Mouse (Mus musculus) intestine, embryonic 16.5 days (tissue): ENCODE measurements around the gene Naa38. TPM values are rescaled to one million over a fixed set of nuclear protein-coding genes. Genes with fewer than 3 reads are reported as not detected.

Source experiments
- ATAC-seq: fragments of 200-750 bp; cut with Nextera tagmentation; 2 replicates; pipeline ENCODE4 v1.8.0; 2017; ENCODE audit warnings: moderate TSS enrichment, moderate library complexity
- H3K27ac ChIP-seq: fragments of 300-500 bp; sonication (generic); 2 replicates; pipeline ENCODE4 v1.5.1; 2014; ENCODE audit warnings: mild to moderate bottlenecking, low read length
- H3K27me3 ChIP-seq: fragments of 300-500 bp; sonication (generic); replicated peaks from 2 replicates; pipeline ENCODE4 v1.6.1; 2014; ENCODE audit warnings: low read length, control low read depth, mixed read lengths; ENCODE audit not compliant: control insufficient read depth, insufficient read depth
- H3K36me3 ChIP-seq: fragments of 300-500 bp; sonication (generic); 2 replicates; pipeline ENCODE4 v1.6.1; 2014; ENCODE audit warnings: low read length, control low read depth; ENCODE audit not compliant: control insufficient read depth, insufficient read depth
- H3K4me1 ChIP-seq: fragments of 300-500 bp; sonication (generic); 2 replicates; pipeline ENCODE4 v1.6.1; 2014; ENCODE audit warnings: low read length, control low read depth, mixed read lengths; ENCODE audit not compliant: control insufficient read depth, insufficient read depth
- H3K4me2 ChIP-seq: fragments of 300-500 bp; sonication (generic); 2 replicates; pipeline ENCODE4 v1.6.1; 2014; ENCODE audit warnings: low read depth, low read length, control low read depth
- H3K4me3 ChIP-seq: fragments of 300-500 bp; sonication (generic); 2 replicates; pipeline ENCODE4 v1.5.1; 2014; ENCODE audit warnings: mild to moderate bottlenecking, low read length
- H3K9ac ChIP-seq: fragments of 300-500 bp; sonication (generic); 2 replicates; pipeline ENCODE4 v1.6.1; 2014; ENCODE audit warnings: low read depth, low read length
- H3K9me3 ChIP-seq: fragments of 300-500 bp; sonication (generic); 2 replicates; pipeline ENCODE4 v1.6.1; 2016; ENCODE audit warnings: low read length, control low read depth; ENCODE audit not compliant: control insufficient read depth
- WGBS: fragments of 180-500 bp; shearing (Covaris S2); extraction: QIAGEN DNeasy Blood & Tissue Kit; methylation state at CpG from one replicate; pipeline ENCODE4 v1.1.7; 2014; 5-methylcytosine and 5-hydroxymethylcytosine counted together
- polyA plus RNA-seq: library from polyadenylated mRNA; unstranded; fragments of >200 nt; fragmentation: Nextera tagmentation; extraction: Ambion mirVana; gene quantifications from 2 replicates; pipeline ENCODE4 v1.2.1, GENCODE M21; 2015

The Naa38 gene
- polyA plus RNA-seq, 1 experiment from 2014 or later: 170 TPM

- Histone ChIP-seq H3K4me1 (peaks cover 56% of the 10 kb centered on the region), H3K4me3 (peak overlapping the region; percentile 65), H3K27me3 (peaks cover 4% of the 10 kb centered on the region; the same call in 1 of the 2 replicates), H3K36me3 (no peaks in the 10 kb centered on the region), H3K4me2 (peak overlapping the region; percentile 97), H3K9me3 (no peaks in the 10 kb centered on the region), H3K9ac (peak overlapping the region; percentile 75), H3K27ac (peak overlapping the region; percentile 98)
- 2% methylated on average over 4 of the region's 4 CpGs for WGBS
- ATAC-seq: no peak
These were observed 21.2 kb downstream of the Naa38 start for GRCm38 (mm10) chr11:69416509-69416908.

DNA sequence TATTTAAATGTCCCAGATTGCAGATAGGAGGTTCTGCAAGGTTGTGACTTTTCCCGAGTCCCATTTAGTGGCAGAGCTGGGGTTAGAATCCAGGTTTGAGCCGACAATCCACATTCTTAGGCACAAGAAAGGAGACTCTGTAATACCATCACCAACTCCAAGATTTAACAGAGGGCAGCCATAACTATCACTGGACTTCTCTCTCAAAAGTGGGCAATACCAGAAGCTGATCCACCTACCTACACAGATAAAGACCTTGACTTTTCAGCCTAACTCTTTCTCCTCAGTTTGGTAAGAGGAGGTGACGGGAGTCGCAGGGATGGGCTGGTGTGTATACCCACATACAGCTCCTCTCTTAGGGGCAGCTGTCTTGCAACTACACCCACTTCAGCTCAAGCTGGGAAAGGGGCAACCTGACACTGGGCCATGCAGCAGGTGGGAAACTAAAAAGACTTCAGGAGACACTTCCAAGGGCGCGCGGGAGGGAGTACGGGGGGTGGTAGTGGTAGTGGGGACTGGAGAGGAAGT lies 21.7 kb downstream of the Naa38 start:
- no peak; the same call in 1 of the 2 replicates for ATAC-seq
- H3K4me3 ChIP-seq: peak overlapping the region; percentile 65
- peak overlapping the region; percentile 98 for H3K27ac ChIP-seq
- H3K9me3 ChIP-seq: no peaks in the 10 kb centered on the region
- H3K36me3 ChIP-seq: no peaks in the 10 kb centered on the region
- WGBS: 5% methylated on average over 8 of the region's 8 CpGs
- peak overlapping the region; percentile 75 for H3K9ac ChIP-seq
- peaks cover 53% of the 10 kb centered on the region for H3K4me1 ChIP-seq
- peak overlapping the region; percentile 97 for H3K4me2 ChIP-seq
- peaks cover 6% of the 10 kb centered on the region; the same call in 1 of the 2 replicates for H3K27me3 ChIP-seq

DNA sequence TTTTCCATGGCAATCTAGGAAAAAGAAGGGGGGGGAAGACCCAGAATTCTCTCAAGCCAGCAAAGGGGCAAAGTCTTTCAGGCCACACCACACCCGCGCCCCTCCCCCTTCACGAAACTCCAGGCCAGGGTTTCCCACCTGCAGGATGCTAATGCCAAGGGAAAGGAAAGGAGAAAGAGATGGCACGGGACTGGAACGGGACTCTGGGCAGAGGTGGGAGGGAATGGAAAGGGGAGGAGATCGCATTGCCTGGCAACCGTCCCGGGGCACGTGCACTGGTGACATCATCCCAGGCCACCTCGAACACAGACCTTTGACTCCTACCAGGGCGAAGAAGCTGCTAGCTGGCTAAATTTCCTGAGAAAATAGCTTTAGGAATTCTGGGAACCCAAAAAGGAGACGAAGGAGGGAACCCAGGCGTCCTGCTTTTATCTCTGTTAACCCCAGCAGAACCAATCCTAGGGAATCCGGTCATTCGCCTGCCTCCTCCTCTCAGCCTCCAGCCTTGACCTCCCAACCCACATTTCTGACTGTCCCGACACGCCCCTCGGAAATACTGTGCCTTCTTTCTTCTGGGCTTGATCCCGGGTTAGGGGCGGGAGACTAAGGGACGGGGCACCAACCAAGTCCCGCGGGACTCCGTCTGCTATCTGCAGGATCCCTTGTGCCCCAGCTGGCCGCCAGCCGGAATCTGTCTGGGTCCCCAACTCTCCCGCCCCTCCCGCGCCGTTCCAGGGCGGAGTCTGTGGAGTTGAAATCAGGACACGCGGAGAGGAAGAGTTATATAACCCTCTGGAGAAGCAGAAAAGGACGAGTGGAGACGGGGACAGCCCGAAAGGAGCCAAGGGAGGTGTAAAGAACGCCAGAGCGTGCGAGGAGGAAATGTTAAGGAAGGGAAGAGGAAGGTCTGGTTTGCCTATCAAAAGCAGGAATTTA lies 22.4 kb downstream of the Naa38 start:
- 0% methylated on average over 39 of the region's 39 CpGs for WGBS
- Histone ChIP-seq H3K36me3 (no peaks in the 10 kb centered on the region), H3K4me1 (peaks cover 46% of the 10 kb centered on the region), H3K4me2 (peak overlapping the region; percentile 97), H3K27ac (peak overlapping the region; percentile 98), H3K9ac (peak overlapping the region; percentile 75), H3K27me3 (peaks cover 6% of the 10 kb centered on the region; the same call in 1 of the 2 replicates), H3K9me3 (no peaks in the 10 kb centered on the region), H3K4me3 (peak overlapping the region; percentile 65)
- ATAC-seq: peak; percentile 57

DNA sequence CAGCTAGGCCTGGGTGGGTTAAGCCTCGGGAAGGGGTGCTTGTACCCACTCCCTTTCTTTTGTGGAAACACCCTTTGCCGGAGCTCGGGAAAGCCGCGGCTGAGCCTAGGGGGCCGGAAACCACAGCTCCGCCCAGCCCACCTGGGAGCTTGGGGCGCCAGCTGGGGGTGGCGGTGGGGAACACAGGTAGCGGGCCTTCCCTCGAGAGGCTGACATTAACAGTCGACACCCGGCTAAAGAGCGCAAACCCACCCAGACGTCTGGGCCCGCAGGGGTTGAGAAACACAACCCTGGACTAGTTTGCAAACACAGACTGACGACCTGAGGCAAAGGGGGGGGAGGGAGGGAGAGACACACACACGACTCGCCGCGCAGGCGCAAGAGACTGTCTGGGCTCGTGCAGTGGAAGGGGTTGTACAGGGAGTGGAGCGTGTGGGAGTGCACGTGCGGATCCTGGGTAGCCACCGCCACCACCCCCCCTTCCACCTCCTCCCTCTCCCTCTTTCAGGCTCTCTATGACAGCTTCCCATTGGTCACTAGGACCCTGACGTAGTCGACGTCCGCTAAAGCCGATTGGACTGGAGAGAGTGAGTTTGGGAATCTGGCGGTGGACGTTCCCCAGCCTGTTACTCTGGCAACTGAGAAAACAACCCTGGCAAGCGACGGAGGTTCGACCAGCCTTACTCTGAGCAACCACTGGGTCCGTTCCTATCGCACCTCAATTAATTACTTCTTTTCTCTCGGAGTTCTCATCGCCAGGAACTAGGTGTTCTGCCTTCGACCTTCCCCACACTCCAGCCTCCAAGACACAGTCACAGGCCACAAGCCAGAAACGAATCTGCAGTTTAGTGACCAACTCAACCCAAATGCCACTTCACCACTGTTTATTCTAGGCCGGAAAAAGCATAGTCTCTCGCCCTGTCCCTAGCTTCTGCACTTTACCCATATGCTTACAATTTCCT lies 23.5 kb downstream of the Naa38 start:
- peaks cover 6% of the 10 kb centered on the region; the same call in 1 of the 2 replicates for H3K27me3 ChIP-seq
- H3K4me3 ChIP-seq: peak overlapping the region; percentile 65
- WGBS: under 1% methylated on average over 45 of the region's 45 CpGs
- ATAC-seq: peak; percentile 82
- H3K4me1 ChIP-seq: peaks cover 35% of the 10 kb centered on the region
- H3K9me3 ChIP-seq: no peaks in the 10 kb centered on the region
- peak overlapping the region; percentile 98 for H3K27ac ChIP-seq
- H3K4me2 ChIP-seq: peak overlapping the region; percentile 97
- H3K9ac ChIP-seq: peak overlapping the region; percentile 75
- H3K36me3 ChIP-seq: no peaks in the 10 kb centered on the region

DNA sequence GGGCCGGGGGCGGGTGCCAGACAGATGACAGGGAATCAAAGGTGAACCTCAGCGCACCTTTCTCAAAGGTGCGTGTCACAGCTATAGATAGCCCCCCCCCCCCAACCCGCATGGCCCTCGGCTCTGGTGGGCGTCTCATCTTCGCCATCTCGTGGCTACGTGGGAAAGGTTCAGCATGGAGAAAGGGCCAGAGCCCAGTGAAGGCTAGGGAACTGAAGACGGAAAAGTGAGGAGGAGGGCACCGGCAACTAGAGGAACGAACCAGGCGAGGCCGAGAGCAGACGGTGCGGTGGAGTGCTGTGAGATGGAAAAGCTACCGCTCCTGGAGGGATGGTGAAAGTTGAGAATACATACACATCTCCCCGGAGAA lies 24.1 kb downstream of the Naa38 start:
- Histone ChIP-seq H3K9me3 (no peaks in the 10 kb centered on the region), H3K36me3 (no peaks in the 10 kb centered on the region), H3K4me1 (peaks cover 31% of the 10 kb centered on the region), H3K4me2 (peak overlapping the region; percentile 97), H3K4me3 (peak overlapping the region; percentile 65), H3K27me3 (peaks cover 6% of the 10 kb centered on the region; the same call in 1 of the 2 replicates), H3K9ac (peak overlapping the region; percentile 53), H3K27ac (peak overlapping the region; percentile 65)
- ATAC-seq: no peak
- WGBS: under 1% methylated on average over 19 of the region's 19 CpGs

GRCm38 (mm10) chr11:69419813-69420553 lies 24.7 kb downstream of the Naa38 start:
- H3K9ac ChIP-seq: peak overlapping the region; percentile 53
- H3K4me3 ChIP-seq: peak overlapping the region; percentile 65
- no peaks in the 10 kb centered on the region for H3K9me3 ChIP-seq
- peaks cover 26% of the 10 kb centered on the region for H3K4me1 ChIP-seq
- ATAC-seq: no peak
- H3K27ac ChIP-seq: peak overlapping the region; percentile 65
- H3K4me2 ChIP-seq: peak overlapping the region; percentile 97
- H3K27me3 ChIP-seq: peaks cover 6% of the 10 kb centered on the region; the same call in 1 of the 2 replicates
- under 1% methylated on average over 31 of the region's 31 CpGs for WGBS
- H3K36me3 ChIP-seq: no peaks in the 10 kb centered on the region

GRCm38 (mm10) chr11:69420554-69421000 lies 25.3 kb downstream of the Naa38 start:
- Histone ChIP-seq H3K27ac (no peak overlapping the region), H3K4me1 (peaks cover 21% of the 10 kb centered on the region), H3K4me3 (peak overlapping the region; percentile 65), H3K36me3 (no peaks in the 10 kb centered on the region), H3K4me2 (peak overlapping the region; percentile 97), H3K9ac (peak overlapping the region; percentile 53; the same call in 1 of the 2 replicates), H3K27me3 (peaks cover 6% of the 10 kb centered on the region; the same call in 1 of the 2 replicates), H3K9me3 (no peaks in the 10 kb centered on the region)
- WGBS: 16% methylated on average over 10 of the region's 10 CpGs
- ATAC-seq: no peak

DNA sequence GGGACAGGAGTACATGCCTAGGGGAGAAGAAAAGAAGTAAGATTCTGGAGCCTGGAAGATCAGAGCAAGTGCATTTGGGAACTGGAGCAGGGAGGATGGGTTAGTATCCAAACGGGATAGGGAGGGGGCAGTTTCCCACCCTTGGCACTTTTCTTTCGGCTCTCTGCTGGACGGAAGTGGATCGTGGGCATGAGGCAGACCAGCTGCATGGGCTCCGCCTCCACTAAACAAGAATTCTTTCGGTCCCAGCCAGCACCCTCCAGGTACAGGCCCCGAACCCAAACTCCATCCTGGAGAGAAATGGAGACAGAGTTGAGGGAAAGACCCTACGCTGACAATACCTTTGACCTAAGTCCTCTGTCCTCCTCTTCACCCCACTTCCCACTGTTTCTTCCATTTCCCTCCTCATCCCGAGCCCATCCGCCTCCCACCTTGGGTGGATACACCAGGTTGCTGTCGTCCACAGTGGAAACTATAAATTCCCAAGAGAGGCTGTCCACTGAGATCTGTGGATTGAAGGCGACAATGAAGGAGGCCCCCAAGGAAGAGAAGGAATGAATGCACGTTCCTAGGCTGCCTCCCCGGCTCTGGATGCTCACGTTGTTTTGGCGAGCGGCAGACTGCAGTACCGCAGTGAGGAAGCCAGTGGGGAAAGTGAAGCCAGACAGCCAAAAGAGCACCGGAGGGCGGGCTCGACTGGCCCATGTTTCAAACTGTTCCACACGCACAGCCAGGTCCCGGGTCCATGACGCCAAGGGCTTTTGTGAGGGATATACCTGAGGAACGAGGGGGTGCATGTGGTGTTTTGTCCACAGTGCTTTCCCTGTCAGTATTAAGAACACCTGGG lies 26.1 kb downstream of the Naa38 start:
- peaks cover 6% of the 10 kb centered on the region; the same call in 1 of the 2 replicates for H3K27me3 ChIP-seq
- no peak for ATAC-seq
- H3K4me2 ChIP-seq: no peak overlapping the region
- H3K9ac ChIP-seq: 0 out of 2 replicates have a peak overlapping the region, but pooled peaks have one; percentile 15
- H3K27ac ChIP-seq: no peak overlapping the region
- H3K4me3 ChIP-seq: no peak overlapping the region
- 25% methylated on average over 25 of the region's 25 CpGs for WGBS
- no peaks in the 10 kb centered on the region for H3K9me3 ChIP-seq
- peaks cover 20% of the 10 kb centered on the region for H3K4me1 ChIP-seq
- H3K36me3 ChIP-seq: no peaks in the 10 kb centered on the region
